ENCODE assay signal across 27 mouse cellular contexts in the genomic region with DNA sequence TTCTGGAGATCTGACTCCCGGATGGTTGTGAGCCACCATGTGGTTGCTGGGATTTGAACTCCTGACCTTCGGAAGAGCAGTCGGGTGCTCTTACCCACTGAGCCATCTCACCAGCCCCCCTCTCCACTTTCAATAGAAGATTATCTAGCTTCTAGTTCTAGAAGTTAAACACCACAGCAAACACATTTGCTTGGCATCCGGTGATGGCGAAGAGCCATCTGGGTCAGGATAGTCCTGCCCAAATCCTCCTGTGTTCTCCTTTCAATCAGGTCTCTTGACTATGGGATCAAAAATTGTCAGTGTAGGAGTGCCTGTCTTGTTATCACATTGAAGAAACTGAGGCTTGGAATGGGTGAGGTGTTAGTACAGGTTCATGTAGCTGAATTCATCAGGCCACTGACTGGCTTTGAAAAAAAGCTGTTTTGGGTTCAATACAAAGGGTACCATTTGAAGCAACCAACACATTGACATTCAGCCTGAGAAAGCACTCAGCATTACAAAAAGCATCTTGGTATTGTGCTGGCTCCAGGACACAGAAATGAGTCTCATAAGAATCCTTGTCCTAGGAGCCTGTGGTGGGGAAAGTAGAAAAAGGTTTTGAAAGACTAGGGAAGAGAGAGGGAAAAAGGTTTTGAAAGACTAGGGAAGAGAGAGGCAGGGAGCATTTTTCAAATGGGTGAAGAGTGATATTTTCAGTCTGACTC. TPM values are rescaled to one million over a fixed set of nuclear protein-coding genes. Genes with fewer than 3 reads are reported as not detected.
DNase-seq lines count a peak whose midpoint lies in the region; ATAC-seq and TF ChIP-seq lines count a peak whose summit lies in the region.
"Had no signal": no experiment of that assay in that cellular context is flagged by ENCODE, and none has a peak within 500 bp of the region (broad histone marks: within the 10 kb centered on the region; RNA-seq: fewer than 3 reads in every experiment).

No protein-coding gene starts in this region.

- H3K27me3 ChIP-seq in hindbrain, embryonic 15.5 days, result no peaks in the 10 kb centered on the region
- no peaks in the 10 kb centered on the region for H3K27me3 ChIP-seq in hindbrain, embryonic 12.5 days
- H3K27me3 ChIP-seq in neural tube, embryonic 13.5 days, result no peaks in the 10 kb centered on the region
- H3K27me3 ChIP-seq: embryonic facial prominence, embryonic 12.5 days; heart, embryonic 15.5 days had no signal

- H3K4me3 ChIP-seq in hindbrain, embryonic 15.5 days, result no peak overlapping the region
- no peak overlapping the region for H3K4me3 ChIP-seq in hindbrain, embryonic 12.5 days
- H3K4me3 ChIP-seq in left cerebral cortex, adult 2 months, result no peak overlapping the region
- H3K4me3 ChIP-seq in neural tube, embryonic 13.5 days, result no peak overlapping the region
- H3K4me3 ChIP-seq: embryonic facial prominence, embryonic 12.5 days; heart, adult 2 months; heart, embryonic 15.5 days had no signal

- no peak overlapping the region for H3K9ac ChIP-seq in hindbrain, embryonic 15.5 days
- H3K9ac ChIP-seq in hindbrain, embryonic 12.5 days, result no peak overlapping the region
- no peak overlapping the region for H3K9ac ChIP-seq in neural tube, embryonic 13.5 days
- H3K9ac ChIP-seq: embryonic facial prominence, embryonic 12.5 days; heart, embryonic 15.5 days had no signal

- WGBS in hindbrain, embryonic 15.5 days, result 76% methylated on average over 5 of the region's 5 CpGs
- 89% methylated on average over 5 of the region's 5 CpGs for WGBS in hindbrain, embryonic 12.5 days
- WGBS in neural tube, embryonic 13.5 days, result 80% methylated on average over 5 of the region's 5 CpGs

- peaks cover 14% of the 10 kb centered on the region for H3K4me1 ChIP-seq in hindbrain, embryonic 15.5 days (replicated peaks)
- 0 out of 2 replicates have a peak, but pooled peaks cover 7% of the 10 kb centered on the region for H3K4me1 ChIP-seq in hindbrain, embryonic 12.5 days
- H3K4me1 ChIP-seq in neural tube, embryonic 13.5 days (replicated peaks), result peaks cover 14% of the 10 kb centered on the region

- peak; percentile 39 for DNase-seq in cerebellum, adult 9-10 months
- no peak for DNase-seq in cerebellum, postnatal 36 days
- DNase-seq in left cerebral cortex, adult 2 months (ENCODE audit: extremely low spot score in 1 of 2, low spot score in 2 of 2), result no peak
- no peak for DNase-seq in left cerebral cortex, adult 9 months (ENCODE audit: low spot score in 2 of 2)
- DNase-seq in neural tube, embryonic 10.5 days (ENCODE audit: extremely low spot score, low spot score), result no peak
- DNase-seq: adrenal gland, adult 8-10 months; adrenal gland, postnatal 36 days; B cell, adult 2 months; cerebellum, adult 11-12 months; cerebellum, adult 9-11 months; gastrocnemius, postnatal 14 days; heart, adult 2 months; heart, postnatal 14 days had no signal

- H3K9me3 ChIP-seq in hindbrain, embryonic 15.5 days, result no peaks in the 10 kb centered on the region
- no peaks in the 10 kb centered on the region for H3K9me3 ChIP-seq in hindbrain, embryonic 12.5 days (replicated peaks)
- no peaks in the 10 kb centered on the region for H3K9me3 ChIP-seq in neural tube, embryonic 13.5 days
- H3K9me3 ChIP-seq: embryonic facial prominence, embryonic 12.5 days; G1E; heart, embryonic 15.5 days had no signal

- H3K4me2 ChIP-seq in hindbrain, embryonic 15.5 days, result no peak overlapping the region
- H3K4me2 ChIP-seq in hindbrain, embryonic 12.5 days (replicated peaks), result no peak overlapping the region
- no peak overlapping the region for H3K4me2 ChIP-seq in neural tube, embryonic 13.5 days
- H3K4me2 ChIP-seq: embryonic facial prominence, embryonic 12.5 days; heart, embryonic 11.5 days; heart, embryonic 15.5 days had no signal

- H3K36me3 ChIP-seq in hindbrain, embryonic 15.5 days, result no peaks in the 10 kb centered on the region
- 0 out of 2 replicates have a peak, but pooled peaks cover 6% of the 10 kb centered on the region for H3K36me3 ChIP-seq in hindbrain, embryonic 12.5 days
- peaks cover 10% of the 10 kb centered on the region; the same call in 1 of the 2 replicates for H3K36me3 ChIP-seq in neural tube, embryonic 13.5 days
- H3K36me3 ChIP-seq: embryonic facial prominence, embryonic 12.5 days; G1E; heart, embryonic 15.5 days had no signal

- no peak for ATAC-seq in hindbrain, embryonic 15.5 days (ENCODE audit: low FRiP score, low read depth)
- ATAC-seq in hindbrain, embryonic 12.5 days (ENCODE audit: low FRiP score), result no peak
- ATAC-seq in neural tube, embryonic 13.5 days (ENCODE audit: low read depth), result no peak
- ATAC-seq: CD4-positive, CD25-positive, alpha-beta regulatory T cell, adult 4 months; forebrain, embryonic 16.5 days had no signal

- intact Hi-C loops in left cerebral cortex, adult 2 months (cut with DNase I), result no loop called here

- H3K27ac ChIP-seq in hindbrain, embryonic 15.5 days (replicated peaks), result peak overlapping the region; percentile 74
- H3K27ac ChIP-seq in hindbrain, embryonic 12.5 days, result no peak overlapping the region
- peak overlapping the region; percentile 13; the same call in 1 of the 2 replicates for H3K27ac ChIP-seq in left cerebral cortex, adult 2 months
- 0 out of 2 replicates have a peak overlapping the region, but pooled peaks have one; percentile 46 for H3K27ac ChIP-seq in neural tube, embryonic 13.5 days (replicated peaks)
- H3K27ac ChIP-seq: embryonic facial prominence, embryonic 12.5 days; heart, adult 2 months; heart, embryonic 15.5 days had no signal

- no peak for TF ChIP-seq CTCF in left cerebral cortex, adult 2 months (IDR thresholded peaks at IDR 0.05)

RNA-seq across cellular contexts. Expression of a gene that starts 16.7 kb away (rescaled TPM):
- 3,140 and 3,153 TPM in 2 replicates for polyA plus RNA-seq in hindbrain, embryonic 15.5 days (2015; fragmentation: Nextera tagmentation; extraction: Ambion mirVana)
- 2,594 and 2,617 TPM in 2 replicates for polyA plus RNA-seq in hindbrain, embryonic 12.5 days (2016; fragmentation: Nextera tagmentation; extraction: Ambion mirVana)
- 1,000 to 10,000 TPM; 2,321 to 2,378 TPM for total RNA-seq in left cerebral cortex, adult 2 months (2021)
- 2,997 and 3,038 TPM in 2 replicates for polyA plus RNA-seq in neural tube, embryonic 13.5 days (2015; fragmentation: Nextera tagmentation; extraction: Ambion mirVana)

RNA-seq across cellular contexts. Expression of a gene that starts 56.5 kb away (rescaled TPM):
- not detected in 2 replicates for polyA plus RNA-seq in hindbrain, embryonic 15.5 days (2015; fragmentation: Nextera tagmentation; extraction: Ambion mirVana)
- polyA plus RNA-seq in hindbrain, embryonic 12.5 days (2016; fragmentation: Nextera tagmentation; extraction: Ambion mirVana), result not detected in 2 replicates
- total RNA-seq in left cerebral cortex, adult 2 months (2021), result not detected
- not detected in 2 replicates for polyA plus RNA-seq in neural tube, embryonic 13.5 days (2015; fragmentation: Nextera tagmentation; extraction: Ambion mirVana)
- total RNA-seq: adrenal gland, adult 8-10 months; adrenal gland, postnatal 36 days; common myeloid progenitor, adult 5-6 weeks; G1E; gastrocnemius, adult 18-20 months; gastrocnemius, postnatal 14 days; heart, adult 2 months; heart, postnatal 14 days; hematopoietic stem cell, adult 5-6 weeks had no signal
- polyA plus RNA-seq: CD4-positive, CD25-positive, alpha-beta regulatory T cell, adult 4 months; embryonic facial prominence, embryonic 12.5 days; G1E; gonadal fat pad, adult 2 months; heart, adult 2 months; heart, embryonic 11.5 days; heart, embryonic 15.5 days; intestine, embryonic 14.5 days had no signal
